Mouse (Mus musculus) right cerebral cortex, postnatal 4 days (tissue): ENCODE results near the gene Mmp12.
"Not testable (repeated sequence)": the region's sequence is repeated elsewhere in the genome, so short reads cannot be mapped to it uniquely, and the experiment has no call there.

Experiments
- DNase-seq: peaks from one replicate; pipeline ENCODE4 v3.0.0-alpha.2; 2022

Gene Mmp12

GRCm38 (mm10) chr9:7344107-7344506 is at the start of gene Mmp12:
TSS of gene Mmp12 (plus strand) at chr9:7344381.
- DNase-seq = no peak

GRCm38 (mm10) chr9:7331847-7332246 is 12.3 kb upstream of the Mmp12 start:
- no peak for DNase-seq

GRCm38 (mm10) chr9:7335766-7336680 is 8.2 kb upstream of the Mmp12 start:
- no peak for DNase-seq

GRCm38 (mm10) chr9:7336740-7337483 is 7.3 kb upstream of the Mmp12 start:
- DNase-seq = no peak

GRCm38 (mm10) chr9:7345513-7345912 is 1.3 kb downstream of the Mmp12 start:
- DNase-seq = no peak

- DNase-seq = no peak
Measured at GRCm38 (mm10) chr9:7354535-7354934, 10.4 kb downstream of the Mmp12 start.

GRCm38 (mm10) chr9:7387947-7388346 is 43.8 kb downstream of the Mmp12 start, which contains the start of gene Mmp1b:
TSS of gene Mmp1b (minus strand) at chr9:7388047.
- DNase-seq = no peak

- not testable (repeated sequence) for DNase-seq
Measured at GRCm38 (mm10) chr9:7396556-7396955, 52.4 kb downstream of the Mmp12 start.
